Mouse (Mus musculus) monocyte, adult 2 months (primary cell): ENCODE results near the gene Pak2.

ENCODE experiments used
- DNase-seq, 2 experiments: peaks; one replicate each; pipeline ENCODE4 v3.0.0; 2022; ENCODE audit warnings: low spot score in 2 of 2, low read depth in 1 of 2

The Pak2 gene

DNA sequence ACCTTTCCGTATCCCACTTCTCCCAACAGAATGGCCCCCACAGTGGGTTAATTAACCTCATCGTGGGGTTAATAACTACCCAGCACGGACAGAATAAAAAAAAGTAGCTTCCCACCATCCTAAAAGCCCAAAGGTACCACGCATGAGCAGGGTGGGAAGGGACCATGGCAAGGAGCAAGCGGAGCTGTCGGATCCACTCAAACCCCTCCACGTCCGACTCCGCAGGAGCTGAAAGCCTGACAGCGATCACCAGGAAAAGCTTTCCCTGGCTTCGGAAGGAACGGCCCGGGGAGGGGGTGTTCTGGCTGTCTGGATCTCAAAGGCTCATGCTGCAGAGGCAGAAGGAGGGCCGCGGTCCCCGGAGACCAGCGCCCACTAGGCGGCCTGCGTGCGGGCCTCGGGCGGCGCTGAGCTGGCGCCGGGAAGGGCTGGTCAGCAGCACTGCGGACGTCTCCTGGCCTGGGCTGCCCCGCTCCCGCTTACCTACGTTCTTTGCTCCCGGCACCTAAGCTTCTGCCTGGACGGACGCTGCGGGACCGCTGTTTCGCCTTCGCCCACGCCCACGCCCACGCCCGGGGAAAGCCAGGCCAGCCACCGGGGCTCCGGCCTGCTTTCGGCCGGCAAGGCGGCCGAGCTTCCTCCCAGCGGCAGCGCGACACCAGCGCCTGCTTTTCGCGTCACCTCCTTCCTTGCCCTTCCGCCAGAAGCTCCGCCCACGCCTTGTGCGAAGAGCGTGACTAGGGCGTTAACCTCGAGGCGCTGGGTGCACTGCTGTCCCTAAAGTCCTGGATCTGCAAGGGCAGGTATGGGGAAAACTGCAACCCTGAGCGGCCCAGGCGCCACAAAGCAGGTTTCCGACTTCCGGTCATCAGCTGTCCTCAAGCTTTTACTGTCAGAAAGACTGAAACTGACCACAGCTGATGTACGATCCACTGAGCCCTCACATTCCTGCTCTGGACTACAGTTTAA is 76.3 kb downstream of the Pak2 start, which contains the start of gene Senp5:
Gene Senp5, minus strand, starts transcription at position 779 of the 969 bp plus-strand sequence.
- peak; percentile 80 to 85 for DNase-seq

DNA sequence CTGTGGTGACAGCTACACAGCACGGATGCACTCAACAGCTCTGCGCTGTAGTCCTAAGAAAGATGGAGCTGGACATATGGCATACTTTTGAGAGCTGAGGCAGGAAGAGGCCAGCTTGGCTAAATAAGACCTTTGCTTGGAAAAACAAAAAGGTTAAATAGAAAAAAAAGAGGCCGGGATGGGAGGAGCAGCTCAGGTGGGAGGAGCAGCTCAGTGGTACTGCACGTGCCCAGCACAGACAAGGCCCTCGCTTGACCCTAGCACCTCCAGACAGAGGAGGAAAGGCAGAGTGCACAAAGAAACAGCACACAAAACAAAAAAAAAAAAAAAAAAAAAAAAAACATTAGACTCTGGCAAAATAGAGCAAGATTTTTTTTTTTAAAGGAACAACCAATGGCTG is 82.8 kb downstream of the Pak2 start:
- no peak for DNase-seq

DNA sequence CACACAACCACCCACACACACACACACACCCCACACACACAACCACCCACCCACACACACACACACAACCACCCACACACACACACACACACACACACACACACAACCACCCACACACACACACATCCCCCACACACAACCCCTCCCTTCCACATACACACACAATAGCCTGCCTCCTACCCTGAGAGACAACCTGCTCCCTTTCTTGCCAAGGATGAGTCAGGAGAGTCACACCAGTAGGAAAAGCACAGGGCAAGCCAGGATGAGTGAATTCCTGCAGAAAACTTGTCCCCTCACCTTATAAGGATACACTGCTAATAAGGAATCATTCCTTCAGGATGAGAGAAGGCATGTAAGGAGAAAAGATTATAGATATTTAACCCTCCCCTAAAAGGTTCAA is 85.2 kb downstream of the Pak2 start:
- no peak for DNase-seq

DNA sequence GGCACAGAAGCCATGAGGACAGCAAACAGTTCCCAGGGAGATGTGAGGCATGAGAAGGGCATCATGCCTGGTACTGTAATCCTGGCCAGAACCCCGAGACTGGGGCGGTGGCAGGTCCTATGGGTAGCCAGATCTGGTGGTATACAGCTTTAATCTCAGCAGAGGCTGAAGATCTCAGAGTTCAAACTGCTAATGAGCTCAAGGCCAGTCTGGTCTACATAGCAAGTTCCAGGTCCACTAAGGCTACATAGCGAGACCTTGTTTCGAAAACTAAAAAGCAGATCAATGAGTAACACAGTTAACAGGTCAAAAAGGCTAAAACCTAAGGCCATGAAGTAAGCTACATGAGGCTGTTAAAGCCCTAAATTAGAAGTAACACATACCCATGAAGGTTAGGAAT is 85.9 kb downstream of the Pak2 start:
- DNase-seq: no peak

DNA sequence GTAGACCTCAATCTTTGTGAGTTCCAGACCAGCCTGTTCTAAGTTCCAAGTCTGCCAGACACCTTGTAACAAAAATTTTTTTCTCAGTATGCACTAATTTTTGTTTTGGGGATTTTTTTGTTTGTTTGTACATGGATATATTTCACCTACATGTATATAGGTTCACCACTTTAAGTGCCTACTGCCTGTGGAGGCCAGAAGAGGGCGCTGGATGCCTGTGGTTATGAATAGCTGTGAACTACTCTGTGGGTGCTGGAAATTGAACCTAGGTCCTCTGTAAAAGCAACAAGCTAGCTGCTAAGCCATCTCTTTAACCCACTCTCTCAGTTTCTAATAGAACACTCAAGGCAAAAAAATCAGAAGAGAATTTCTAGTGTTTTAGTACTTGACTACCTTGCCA is 87.1 kb downstream of the Pak2 start:
- no peak for DNase-seq

DNA sequence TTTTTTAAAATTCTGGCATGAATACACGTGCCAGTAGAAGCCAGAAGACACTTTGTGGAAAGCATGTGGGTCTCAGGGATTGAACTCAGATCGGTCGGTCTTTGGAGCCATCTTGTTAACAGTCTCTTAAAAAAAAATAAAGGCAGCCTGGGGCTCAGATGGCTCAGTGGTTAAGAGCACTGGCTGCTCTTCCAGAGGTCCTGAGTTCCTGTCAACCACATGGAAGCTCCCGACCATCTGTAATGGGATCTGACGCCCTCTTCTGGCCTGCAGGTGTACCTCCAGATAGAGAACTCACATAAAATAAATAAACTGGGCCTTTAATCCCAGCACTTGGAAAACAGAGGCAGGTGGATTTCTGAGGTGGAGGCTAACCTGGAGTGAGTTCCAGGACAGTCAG is 98.2 kb downstream of the Pak2 start:
- DNase-seq: no peak

DNA sequence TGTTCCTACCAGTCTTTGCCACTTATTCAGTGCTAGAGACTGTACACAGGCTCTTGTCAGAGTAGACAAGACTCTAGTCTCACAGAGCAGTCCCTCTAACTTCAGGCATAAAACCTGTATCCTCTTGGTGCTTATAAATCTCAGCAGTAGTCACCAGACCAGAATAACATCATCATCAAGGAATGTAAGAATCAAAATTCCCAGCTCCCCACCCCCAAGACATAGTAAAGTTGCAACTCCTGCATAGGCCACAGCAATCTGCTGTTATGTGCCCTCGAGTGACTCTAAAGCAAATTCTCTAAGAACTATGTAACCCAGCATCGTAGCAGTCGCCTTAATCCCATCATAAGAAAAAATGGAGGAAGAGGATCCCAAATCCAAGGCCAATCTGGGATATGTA is 99.6 kb downstream of the Pak2 start:
- no peak for DNase-seq

DNA sequence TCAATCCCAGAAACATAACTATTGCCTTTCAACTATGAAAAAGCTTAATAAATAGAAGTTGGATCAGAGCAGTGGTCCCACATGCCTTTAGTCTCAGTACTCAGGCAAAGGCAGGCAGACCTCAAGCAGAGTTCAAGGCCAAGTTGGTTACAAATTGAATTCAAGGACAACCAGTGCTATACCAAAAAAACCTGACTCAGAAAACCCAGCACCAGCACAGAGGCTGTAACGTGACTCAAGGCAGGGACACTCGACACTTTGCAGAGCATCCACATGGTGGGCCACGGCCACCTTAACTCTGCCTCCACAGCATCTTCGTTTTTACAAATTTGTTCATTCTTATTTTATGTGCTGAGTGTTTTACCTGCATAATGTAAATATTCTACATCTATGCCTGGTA is 103.9 kb downstream of the Pak2 start:
- no peak for DNase-seq
